Mouse (Mus musculus): ENCODE data around the gene Gclc.
"Not testable (repeated sequence)": the region's sequence is repeated elsewhere in the genome, so short reads cannot be mapped to it uniquely, and the experiment has no call there.

The Gclc gene

GRCm38 (mm10) chr9:77744798-77745197 is 9.5 kb upstream of the Gclc start:
- DNase-seq (ENCODE audit: extremely low spot score, low read depth, low spot score) = no peak

- no peak for DNase-seq (ENCODE audit: extremely low spot score, low read depth, low spot score)
Measured at GRCm38 (mm10) chr9:77746315-77746714, 8.0 kb upstream of the Gclc start.

GRCm38 (mm10) chr9:77748292-77748691 is 6.0 kb upstream of the Gclc start:
- DNase-seq (ENCODE audit: extremely low spot score, low read depth, low spot score) = not testable (repeated sequence)

GRCm38 (mm10) chr9:77750133-77751060 is 3.9 kb upstream of the Gclc start:
- no peak for DNase-seq (ENCODE audit: extremely low spot score, low read depth, low spot score)

- DNase-seq (ENCODE audit: extremely low spot score, low read depth, low spot score) = no peak
Measured at GRCm38 (mm10) chr9:77751091-77751521, 3.2 kb upstream of the Gclc start.

GRCm38 (mm10) chr9:77754728-77755402 is 530 bp downstream of the Gclc start:
- no peak for DNase-seq (ENCODE audit: extremely low spot score, low read depth, low spot score)

GRCm38 (mm10) chr9:77755403-77755784 is 1.1 kb downstream of the Gclc start:
- DNase-seq (ENCODE audit: extremely low spot score, low read depth, low spot score) = no peak

GRCm38 (mm10) chr9:77756076-77756475 is 1.7 kb downstream of the Gclc start:
- DNase-seq (ENCODE audit: extremely low spot score, low read depth, low spot score) = no peak

GRCm38 (mm10) chr9:77757331-77757730 is 3.0 kb downstream of the Gclc start:
- DNase-seq (ENCODE audit: extremely low spot score, low read depth, low spot score) = no peak

GRCm38 (mm10) chr9:77758481-77758880 is 4.1 kb downstream of the Gclc start:
- no peak for DNase-seq (ENCODE audit: extremely low spot score, low read depth, low spot score)

- no peak for DNase-seq (ENCODE audit: extremely low spot score, low read depth, low spot score)
Measured at GRCm38 (mm10) chr9:77759111-77759510, 4.8 kb downstream of the Gclc start.

- DNase-seq (ENCODE audit: extremely low spot score, low read depth, low spot score) = no peak
Measured at GRCm38 (mm10) chr9:77759756-77760155, 5.4 kb downstream of the Gclc start.

- no peak for DNase-seq (ENCODE audit: extremely low spot score, low read depth, low spot score)
Measured at GRCm38 (mm10) chr9:77766218-77766617, 11.9 kb downstream of the Gclc start.

GRCm38 (mm10) chr9:77766767-77767166 is 12.4 kb downstream of the Gclc start:
- no peak for DNase-seq (ENCODE audit: extremely low spot score, low read depth, low spot score)

GRCm38 (mm10) chr9:77770909-77771308 is 16.6 kb downstream of the Gclc start:
- DNase-seq (ENCODE audit: extremely low spot score, low read depth, low spot score) = no peak

GRCm38 (mm10) chr9:77771330-77771729 is 17.0 kb downstream of the Gclc start:
- no peak for DNase-seq (ENCODE audit: extremely low spot score, low read depth, low spot score)

GRCm38 (mm10) chr9:77771765-77772383 is 17.5 kb downstream of the Gclc start:
- DNase-seq (ENCODE audit: extremely low spot score, low read depth, low spot score) = no peak

- DNase-seq (ENCODE audit: extremely low spot score, low read depth, low spot score) = no peak
Measured at GRCm38 (mm10) chr9:77776720-77777515, 22.6 kb downstream of the Gclc start.

- DNase-seq (ENCODE audit: extremely low spot score, low read depth, low spot score) = no peak
Measured at GRCm38 (mm10) chr9:77777622-77778021, 23.3 kb downstream of the Gclc start.

- DNase-seq (ENCODE audit: extremely low spot score, low read depth, low spot score) = no peak
Measured at GRCm38 (mm10) chr9:77779711-77780110, 25.4 kb downstream of the Gclc start.
